Mouse (Mus musculus) CD4-positive, CD25-positive, alpha-beta regulatory T cell, adult 4 months (primary cell): ENCODE data around the gene 4930535I16Rik. TPM values are rescaled to one million over a fixed set of nuclear protein-coding genes. Genes with fewer than 3 reads are reported as not detected.
A peak's percentile ranks its signal among the peaks of the same experiment; 100 is the strongest.
"Not testable (repeated sequence)": the region's sequence is repeated elsewhere in the genome, so short reads cannot be mapped to it uniquely, and the experiment has no call there.

Source experiments
- ATAC-seq: one replicate; pipeline ENCODE4 v1.8.0; 2017
- polyA plus RNA-seq, 2 experiments: library from polyadenylated mRNA; unstranded; fragments of 100-300 nt; shearing (Covaris generic); gene quantifications; one replicate each; pipeline ENCODE4 v1.2.1; 2017

4930535I16Rik gene
- polyA plus RNA-seq: not detected

DNA sequence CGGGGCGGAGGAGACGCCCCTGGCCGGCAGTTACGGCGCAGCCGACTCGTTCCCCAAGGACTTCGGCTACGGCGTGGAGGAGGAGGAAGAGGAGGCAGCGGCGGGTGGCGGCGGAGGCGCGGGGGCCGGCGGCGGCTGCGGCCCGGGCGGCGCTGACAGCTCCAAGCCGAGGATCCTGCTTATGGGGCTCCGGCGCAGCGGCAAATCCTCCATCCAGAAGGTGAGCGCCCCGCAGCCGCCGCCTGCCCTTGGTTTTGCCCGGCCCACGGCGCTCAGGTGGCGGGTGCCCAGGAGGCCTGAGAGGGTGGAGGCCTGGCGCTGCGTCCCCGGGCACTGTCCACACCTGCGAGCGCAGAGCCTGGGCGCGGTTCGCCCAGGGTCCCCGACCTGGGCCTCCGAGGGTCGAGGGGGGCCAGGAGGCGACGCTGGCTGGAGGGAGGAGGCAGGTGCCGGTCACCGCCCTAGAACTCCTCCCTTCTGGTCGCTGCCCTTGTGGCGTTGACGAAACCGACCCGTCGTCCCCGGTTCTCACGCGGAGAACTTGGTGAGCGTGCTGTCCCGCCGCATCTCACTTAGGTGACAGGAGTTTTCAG, at the start of gene 4930535I16Rik:
4930535I16Rik (minus strand) TSS at position 475 of the 593 bp plus-strand sequence.
- ATAC-seq: peak; percentile 48

DNA sequence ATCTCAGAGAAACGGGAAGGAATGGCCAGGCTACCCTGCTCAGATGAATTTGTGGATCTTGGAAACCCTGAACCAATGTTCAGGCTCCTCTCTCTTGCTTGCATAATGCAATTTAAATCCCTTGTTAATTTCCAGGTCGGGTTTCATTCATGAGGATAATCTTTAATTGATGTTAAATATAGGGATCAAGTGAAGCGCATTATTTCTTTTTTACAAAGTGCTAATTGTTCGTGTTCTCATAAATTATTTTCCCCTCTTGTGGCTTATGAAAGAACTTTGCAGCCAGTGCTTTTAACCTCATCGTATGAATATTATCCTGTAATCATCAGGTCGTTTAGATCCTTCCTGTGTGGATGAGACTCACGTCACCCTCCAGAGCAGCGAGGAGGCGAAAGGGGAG, 44.9 kb upstream of the 4930535I16Rik start:
- ATAC-seq: no peak

DNA sequence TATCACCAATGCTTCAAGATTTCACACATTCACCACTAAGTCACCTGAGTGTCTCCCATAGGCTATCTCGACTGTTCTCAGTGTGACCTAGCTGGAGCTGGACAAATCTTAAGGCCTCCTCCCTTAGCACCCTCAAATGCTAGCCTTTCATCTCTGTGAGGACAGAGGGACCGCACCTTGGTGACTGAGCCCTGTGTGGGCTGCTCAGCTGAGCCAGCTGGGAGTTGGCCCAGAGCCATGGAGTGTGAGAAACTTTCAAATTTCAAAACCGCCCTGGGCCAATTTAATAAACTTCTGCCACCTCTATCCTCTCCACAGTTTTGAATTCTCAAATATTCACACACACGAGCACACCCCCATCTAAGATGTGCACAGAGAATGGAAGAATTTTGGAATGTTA, 43.1 kb upstream of the 4930535I16Rik start:
- no peak for ATAC-seq

- ATAC-seq: no peak
Measured at GRCm38 (mm10) chr4:123957891-123958290, 40.1 kb upstream of the 4930535I16Rik start.

GRCm38 (mm10) chr4:123957492-123957808, 39.6 kb upstream of the 4930535I16Rik start:
- ATAC-seq: no peak

- no peak for ATAC-seq
Measured at GRCm38 (mm10) chr4:123956703-123957491, 39.1 kb upstream of the 4930535I16Rik start.

GRCm38 (mm10) chr4:123952059-123952458, 34.2 kb upstream of the 4930535I16Rik start:
- peak; percentile 62 for ATAC-seq

- no peak for ATAC-seq
Measured at GRCm38 (mm10) chr4:123949649-123950048, 31.8 kb upstream of the 4930535I16Rik start.

GRCm38 (mm10) chr4:123948901-123949300, 31.1 kb upstream of the 4930535I16Rik start:
- no peak for ATAC-seq

DNA sequence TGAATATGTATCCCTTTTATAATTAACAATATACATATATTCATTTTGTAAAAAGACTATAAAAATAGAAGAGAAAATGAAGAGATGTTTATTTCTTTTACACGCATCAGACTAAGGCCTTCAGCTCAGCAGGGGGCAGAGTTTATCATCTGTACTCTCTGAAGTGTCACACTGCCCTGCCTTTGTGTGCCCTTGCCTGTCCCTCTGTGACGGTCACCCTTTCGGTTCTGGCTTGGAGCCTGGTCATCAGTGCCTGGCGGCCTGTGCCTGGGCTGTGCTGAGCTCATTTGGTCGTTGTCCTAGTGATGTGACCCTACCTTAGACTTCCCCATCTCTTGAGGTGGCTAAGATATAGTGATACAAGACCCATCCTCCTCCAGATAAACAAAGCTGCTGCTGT, 29.3 kb upstream of the 4930535I16Rik start:
- ATAC-seq: no peak

GRCm38 (mm10) chr4:123946701-123947100, 28.9 kb upstream of the 4930535I16Rik start:
- no peak for ATAC-seq

DNA sequence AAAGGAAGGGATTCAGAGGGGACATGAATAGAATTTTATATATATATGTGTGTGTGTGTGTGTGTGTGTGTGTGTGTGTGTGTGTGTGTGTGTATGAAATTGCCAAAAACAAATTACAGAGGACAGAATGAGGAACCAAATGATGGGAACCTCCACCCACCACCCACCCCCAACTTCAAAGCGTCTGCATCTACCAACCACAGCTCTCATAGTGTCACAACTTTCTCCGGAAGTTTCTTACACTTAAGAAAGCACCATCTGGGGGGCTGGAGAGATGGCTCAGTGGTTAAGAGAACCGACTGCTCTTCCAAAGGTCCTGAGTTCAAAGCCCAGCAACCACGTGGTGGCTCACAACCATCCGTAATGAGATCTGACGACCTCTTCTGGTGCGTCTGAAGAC, 23.1 kb upstream of the 4930535I16Rik start:
- not testable (repeated sequence) for ATAC-seq

GRCm38 (mm10) chr4:123939838-123940237, 22.0 kb upstream of the 4930535I16Rik start:
- peak; percentile 53 for ATAC-seq

DNA sequence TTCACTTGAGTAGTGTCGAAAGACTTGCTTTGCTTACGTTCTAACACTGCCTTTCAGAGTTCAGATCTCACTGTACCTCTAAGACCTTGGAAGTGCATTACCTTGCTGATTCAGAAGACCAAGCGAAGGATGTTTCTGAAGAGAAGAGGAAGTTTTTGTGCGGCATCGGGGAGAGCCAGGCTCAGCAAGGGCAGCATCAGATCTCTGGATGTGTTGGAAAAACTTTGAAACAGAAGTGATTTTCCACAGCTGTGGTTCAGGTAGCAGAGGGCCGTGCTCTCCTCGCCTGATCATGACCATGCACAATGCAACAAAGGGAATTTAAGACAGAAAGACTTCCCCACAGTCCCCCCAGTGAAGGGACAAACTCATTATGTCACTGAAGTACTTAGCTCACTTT, 18.2 kb upstream of the 4930535I16Rik start:
- no peak for ATAC-seq

- no peak for ATAC-seq
Measured at GRCm38 (mm10) chr4:123934306-123934705, 16.5 kb upstream of the 4930535I16Rik start.

DNA sequence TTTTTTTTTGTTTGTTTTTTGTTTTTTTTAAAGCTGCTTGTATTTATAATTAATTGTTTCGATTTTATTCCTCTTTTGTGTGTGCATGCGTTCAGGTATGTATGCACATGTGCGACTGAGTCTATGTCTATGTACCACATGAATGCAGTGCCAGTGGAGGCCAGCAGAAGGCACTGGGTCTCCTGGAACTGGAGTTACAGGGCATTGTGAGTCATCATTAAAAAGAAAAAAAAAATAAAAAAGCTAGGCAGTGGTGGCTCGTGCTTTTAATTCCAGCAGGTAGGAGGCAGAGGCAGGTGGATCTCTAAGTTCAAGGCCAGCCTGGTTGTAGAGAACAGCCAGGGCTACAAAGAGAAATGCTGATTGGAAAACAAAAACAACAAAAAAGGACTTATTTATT, 12.2 kb upstream of the 4930535I16Rik start:
- no peak for ATAC-seq

- no peak for ATAC-seq
Measured at GRCm38 (mm10) chr4:123927961-123928360, 10.1 kb upstream of the 4930535I16Rik start.

GRCm38 (mm10) chr4:123921055-123921565, 3.3 kb upstream of the 4930535I16Rik start:
- no peak for ATAC-seq

GRCm38 (mm10) chr4:123918851-123919250, 1.0 kb upstream of the 4930535I16Rik start:
- no peak for ATAC-seq

GRCm38 (mm10) chr4:123916748-123917547, 874 bp downstream of the 4930535I16Rik start, which contains the start of gene Rragc:
TSS of gene Rragc (plus strand) at chr4:123917446.
- ATAC-seq: peak; percentile 99

DNA sequence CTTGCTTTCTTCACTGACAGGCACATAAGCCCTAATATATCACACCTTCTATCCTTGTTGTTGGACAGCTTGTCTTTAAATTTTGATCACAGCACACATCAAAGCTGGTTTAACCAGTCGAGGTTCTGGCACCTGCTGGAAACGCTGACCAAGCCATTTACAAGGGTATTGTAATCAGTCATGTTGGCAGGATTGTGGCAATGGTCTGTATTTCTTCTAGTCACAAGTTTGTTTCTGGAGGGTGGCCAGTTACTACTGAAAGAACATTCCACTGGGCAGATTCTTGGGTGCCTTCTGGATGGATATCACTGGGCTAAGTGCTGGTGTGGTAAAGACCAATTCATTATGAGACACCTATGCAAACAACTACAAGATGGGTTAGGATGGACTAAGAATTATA, 5.4 kb downstream of the 4930535I16Rik start:
- no peak for ATAC-seq

DNA sequence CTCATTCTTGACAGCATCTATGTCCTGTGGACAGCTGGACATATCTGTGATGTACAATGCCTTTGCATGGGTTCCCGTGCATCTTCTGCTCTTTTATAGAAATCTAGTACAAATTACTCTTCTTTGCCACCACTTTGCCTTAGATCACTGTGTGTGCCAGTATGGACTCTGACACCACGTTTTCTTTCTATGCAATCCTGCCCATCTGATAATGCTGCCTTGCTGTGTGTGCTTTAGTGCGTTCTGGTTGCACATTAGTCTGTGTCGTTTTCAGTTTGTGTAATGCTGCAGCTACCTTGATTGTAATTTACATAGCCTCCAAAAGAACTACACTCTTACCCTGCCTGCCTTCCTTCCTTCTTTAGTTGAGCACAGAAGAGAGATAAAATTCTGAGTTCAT, 6.3 kb downstream of the 4930535I16Rik start:
- no peak for ATAC-seq

- ATAC-seq: peak; percentile 1
Measured at GRCm38 (mm10) chr4:123905126-123905668, 12.6 kb downstream of the 4930535I16Rik start.
